Mouse (Mus musculus) erythroblast, embryonic 14.5 days (primary cell): ENCODE results near the gene Krt34.

Source experiments
- GATA1 ChIP-seq: IDR thresholded peaks from 2 replicates; pipeline ENCODE4 v1.6.1; 2012; ENCODE audit warnings: low read length, inconsistent platforms, mixed read lengths
- TAL1 ChIP-seq: IDR thresholded peaks from 3 replicates; pipeline ENCODE4 v1.6.1; 2012; ENCODE audit warnings: low read length, inconsistent platforms, mixed read lengths

GRCm38 (mm10) chr11:100046303-100046866, 5.0 kb upstream of the Krt34 start:
- TF ChIP-seq TAL1 (no peak), GATA1 (no peak)
